Mouse (Mus musculus) hindbrain, postnatal 0 days (tissue): Measurements from ENCODE around the gene Ing2. TPM values are rescaled to one million over a fixed set of nuclear protein-coding genes. Genes with fewer than 3 reads are reported as not detected.

Experiments used
- ATAC-seq: fragments of 200-750 bp; cut with Nextera tagmentation; 2 replicates; pipeline ENCODE4 v1.8.0; 2017; ENCODE audit warnings: mild to moderate bottlenecking, moderate TSS enrichment, moderate library complexity
- DNase-seq: peaks from one replicate; pipeline ENCODE4 v3.0.0-alpha.2; 2015; ENCODE audit warnings: low spot score
- H3K27ac ChIP-seq: fragments of 300-500 bp; sonication (generic); 2 replicates; pipeline ENCODE4 v1.5.1; 2014; ENCODE audit warnings: mild to moderate bottlenecking
- H3K27me3 ChIP-seq: fragments of 300-500 bp; sonication (generic); 2 replicates; pipeline ENCODE4 v1.6.1; 2014; ENCODE audit warnings: low read length, mixed read lengths; ENCODE audit not compliant: insufficient read depth
- H3K36me3 ChIP-seq: fragments of 300-500 bp; sonication (generic); 2 replicates; pipeline ENCODE4 v1.6.1; 2014; ENCODE audit warnings: low read length, mixed read lengths; ENCODE audit not compliant: insufficient read depth
- H3K4me1 ChIP-seq: fragments of 300-500 bp; sonication (generic); 2 replicates; pipeline ENCODE4 v1.6.1; 2014; ENCODE audit warnings: antibody characterized with exemption, low read length, mixed read lengths; ENCODE audit not compliant: insufficient read depth
- H3K4me2 ChIP-seq: fragments of 300-500 bp; sonication (generic); 2 replicates; pipeline ENCODE4 v1.6.1; 2014; ENCODE audit warnings: low read depth, mild to moderate bottlenecking, low read length, moderate library complexity, mixed read lengths
- H3K4me3 ChIP-seq: fragments of 300-500 bp; sonication (generic); 2 replicates; pipeline ENCODE4 v1.5.1; 2014; ENCODE audit warnings: low read length
- H3K9ac ChIP-seq: fragments of 300-500 bp; sonication (generic); replicated peaks from 2 replicates; pipeline ENCODE4 v1.6.1; 2014; ENCODE audit warnings: mild to moderate bottlenecking, low read length, moderate library complexity, mixed read lengths
- H3K9me3 ChIP-seq: fragments of 300-500 bp; sonication (generic); 2 replicates; pipeline ENCODE4 v1.6.1; 2016; ENCODE audit warnings: low read length, mixed read lengths
- CTCF ChIP-seq: IDR thresholded peaks from 2 replicates; pipeline ENCODE4 v1.5.1; 2016; ENCODE audit warnings: antibody characterized with exemption, control low read depth, low read depth
- WGBS: fragments of 180-500 bp; shearing (Covaris S2); extraction: QIAGEN DNeasy Blood & Tissue Kit; methylation state at CpG from one replicate; pipeline ENCODE4 v1.1.7; 2014; 5-methylcytosine and 5-hydroxymethylcytosine counted together
- polyA plus RNA-seq: library from polyadenylated mRNA; unstranded; fragments of >200 nt; fragmentation: Nextera tagmentation; extraction: Ambion mirVana; gene quantifications from 2 replicates; pipeline ENCODE4 v1.2.1, GENCODE M21; 2015
- total RNA-seq: library from RNA; depleted of rRNA; stranded (reverse); fragments of >200 nt; gene quantifications from 2 replicates; pipeline ENCODE4 v1.2.3, GENCODE M21; 2014; rRNA removed

Ing2 gene
- total and polyA plus RNA-seq, 2 experiments from 2014 or later = 5.2 to 8.4 TPM

- Histone ChIP-seq H3K36me3 (no peaks in the 10 kb centered on the region), H3K9ac (no peak overlapping the region), H3K27me3 (no peaks in the 10 kb centered on the region), H3K4me1 (no peaks in the 10 kb centered on the region), H3K9me3 (no peaks in the 10 kb centered on the region), H3K4me3 (no peak overlapping the region), H3K27ac (no peak overlapping the region), H3K4me2 (no peak overlapping the region)
- 82% methylated on average over 9 of the region's 9 CpGs for WGBS
- TF ChIP-seq CTCF = no peak
- DNase-seq (no peak), ATAC-seq (no peak)
These were observed 25.8 kb downstream of the Ing2 start for GRCm38 (mm10) chr8:47649551-47649950.

- no peaks in the 10 kb centered on the region for H3K27me3 ChIP-seq
- no peak for ATAC-seq
- H3K9ac ChIP-seq = no peak overlapping the region
- H3K9me3 ChIP-seq = 0 out of 2 replicates have a peak, but pooled peaks cover 2% of the 10 kb centered on the region
- DNase-seq = peak; percentile 49
- no peak overlapping the region for H3K27ac ChIP-seq
- TF ChIP-seq CTCF = no peak
- no peaks in the 10 kb centered on the region for H3K36me3 ChIP-seq
- H3K4me3 ChIP-seq = no peak overlapping the region
- WGBS = 46% methylated on average over 9 of the region's 9 CpGs
- no peaks in the 10 kb centered on the region for H3K4me1 ChIP-seq
- no peak overlapping the region for H3K4me2 ChIP-seq
These were observed 32.8 kb downstream of the Ing2 start for GRCm38 (mm10) chr8:47642514-47643064.

- ATAC-seq = no peak
- no peak overlapping the region for H3K4me3 ChIP-seq
- no peak for TF ChIP-seq CTCF
These were observed 38.2 kb downstream of the Ing2 start for GRCm38 (mm10) chr8:47637152-47637551.

GRCm38 (mm10) chr8:47636032-47636431, 39.3 kb downstream of the Ing2 start:
- peak; percentile 35; the same call in 1 of the 2 replicates for ATAC-seq
- no peak for TF ChIP-seq CTCF
- DNase-seq = no peak
- Histone ChIP-seq H3K4me3 (no peak overlapping the region), H3K27me3 (no peaks in the 10 kb centered on the region), H3K27ac (no peak overlapping the region), H3K4me2 (peak overlapping the region; percentile 32; the same call in 1 of the 2 replicates), H3K9ac (no peak overlapping the region), H3K9me3 (0 out of 2 replicates have a peak, but pooled peaks cover 3% of the 10 kb centered on the region), H3K36me3 (no peaks in the 10 kb centered on the region), H3K4me1 (no peaks in the 10 kb centered on the region)
- WGBS = 66% methylated on average over 3 of the region's 3 CpGs

More at GRCm38 (mm10) chr8:47637152-47637551, 38.2 kb downstream of the Ing2 start:
- Histone ChIP-seq H3K27me3 (no peaks in the 10 kb centered on the region), H3K4me2 (no peak overlapping the region), H3K4me1 (no peaks in the 10 kb centered on the region), H3K36me3 (no peaks in the 10 kb centered on the region), H3K9ac (no peak overlapping the region), H3K27ac (no peak overlapping the region), H3K9me3 (no peaks in the 10 kb centered on the region)
- WGBS = 65% methylated on average over 4 of the region's 4 CpGs
- DNase-seq = no peak

- H3K4me1 ChIP-seq = no peaks in the 10 kb centered on the region
- no peak for ATAC-seq
- no peak overlapping the region for H3K4me2 ChIP-seq
- TF ChIP-seq CTCF = no peak
- no peak overlapping the region for H3K27ac ChIP-seq
- no peak overlapping the region for H3K9ac ChIP-seq
- H3K9me3 ChIP-seq = 0 out of 2 replicates have a peak, but pooled peaks cover 3% of the 10 kb centered on the region
- no peaks in the 10 kb centered on the region for H3K36me3 ChIP-seq
- no peak for DNase-seq
- no peaks in the 10 kb centered on the region for H3K27me3 ChIP-seq
- H3K4me3 ChIP-seq = no peak overlapping the region
- WGBS = 39% methylated on average over 10 of the region's 10 CpGs
These were observed 40.5 kb downstream of the Ing2 start for GRCm38 (mm10) chr8:47634791-47635341.

GRCm38 (mm10) chr8:47621144-47621543, 54.2 kb downstream of the Ing2 start:
- ATAC-seq (no peak), DNase-seq (no peak)
- Histone ChIP-seq H3K27me3 (no peaks in the 10 kb centered on the region), H3K36me3 (no peaks in the 10 kb centered on the region), H3K4me1 (no peaks in the 10 kb centered on the region), H3K27ac (no peak overlapping the region), H3K9ac (no peak overlapping the region), H3K4me3 (no peak overlapping the region), H3K9me3 (0 out of 2 replicates have a peak, but pooled peaks cover 6% of the 10 kb centered on the region), H3K4me2 (no peak overlapping the region)
- WGBS = 92% methylated on average over 1 of the region's 1 CpGs
- no peak for TF ChIP-seq CTCF

Other genes starting within 250 kb of the Ing2 start
- 94.5 and 101 TPM in 2 replicates for gene Stox2, start 229.2 kb downstream of the Ing2 start, total RNA-seq
- 36.3 and 36.7 TPM in 2 replicates for gene Stox2, start 229.2 kb downstream of the Ing2 start, polyA plus RNA-seq
- gene Trappc11, start 142.1 kb downstream of the Ing2 start, total RNA-seq = 37.0 and 40.4 TPM in 2 replicates
- gene Trappc11, start 142.1 kb downstream of the Ing2 start, polyA plus RNA-seq = 25.3 and 26.3 TPM in 2 replicates
- gene Rwdd4a, start 141.9 kb downstream of the Ing2 start, total RNA-seq = 8.5 and 11.0 TPM in 2 replicates
- gene Rwdd4a, start 141.9 kb downstream of the Ing2 start, polyA plus RNA-seq = 30.5 and 32.2 TPM in 2 replicates
- 22.4 and 33.6 TPM in 2 replicates for gene Cdkn2aip, start 38.4 kb upstream of the Ing2 start, total RNA-seq
- 23.0 and 26.6 TPM in 2 replicates for gene Cdkn2aip, start 38.4 kb upstream of the Ing2 start, polyA plus RNA-seq
- gene Cldn24, start 146.6 kb upstream of the Ing2 start, total RNA-seq = not detected in 2 replicates
- not detected in 2 replicates for gene Cldn24, start 146.6 kb upstream of the Ing2 start, polyA plus RNA-seq
- not detected in 2 replicates for gene Cldn22, start 148.9 kb upstream of the Ing2 start, total RNA-seq
- not detected in 2 replicates for gene Cldn22, start 148.9 kb upstream of the Ing2 start, polyA plus RNA-seq